Mouse (Mus musculus): ENCODE measurements around the gene Cdan1. TPM values are rescaled to one million over a fixed set of nuclear protein-coding genes. Genes with fewer than 3 reads are reported as not detected.

Gene Cdan1
- polyA plus RNA-seq, 1 experiment from 2014 or later: 8.9 TPM

- no peak overlapping the region for H3K9ac ChIP-seq (ENCODE audit: low read depth, low read length)
- WGBS: 70% methylated on average over 1 of the region's 1 CpGs
- H3K4me2 ChIP-seq (replicated peaks; ENCODE audit: low read depth, low read length): no peak overlapping the region
- H3K36me3 ChIP-seq (ENCODE audit: control insufficient read depth, insufficient read depth, low read length): peaks cover 36% of the 10 kb centered on the region; the same call in 1 of the 2 replicates
- no peak overlapping the region for H3K4me3 ChIP-seq (ENCODE audit: low read length)
- H3K9me3 ChIP-seq (ENCODE audit: control insufficient read depth, low read length): no peaks in the 10 kb centered on the region
- no peak for ATAC-seq (ENCODE audit: low FRiP score, low TSS enrichment)
- H3K27ac ChIP-seq (ENCODE audit: low read depth, low read length): no peak overlapping the region
- H3K4me1 ChIP-seq (ENCODE audit: control insufficient read depth, insufficient read depth, low read length): no peaks in the 10 kb centered on the region
- no peaks in the 10 kb centered on the region for H3K27me3 ChIP-seq (ENCODE audit: control insufficient read depth, insufficient read depth, low read length)
Observed at GRCm38 (mm10) chr2:120860699-120861098, 10.8 kb upstream of the Cdan1 start.

- 92% methylated on average over 3 of the region's 3 CpGs for WGBS
- Histone ChIP-seq H3K9me3 (ENCODE audit: control insufficient read depth, low read length) (no peaks in the 10 kb centered on the region), H3K4me3 (ENCODE audit: low read length) (no peak overlapping the region), H3K4me1 (ENCODE audit: control insufficient read depth, insufficient read depth, low read length) (no peaks in the 10 kb centered on the region), H3K27ac (ENCODE audit: low read depth, low read length) (no peak overlapping the region), H3K4me2 (replicated peaks; ENCODE audit: low read depth, low read length) (no peak overlapping the region), H3K9ac (ENCODE audit: low read depth, low read length) (no peak overlapping the region), H3K27me3 (ENCODE audit: control insufficient read depth, insufficient read depth, low read length) (no peaks in the 10 kb centered on the region), H3K36me3 (ENCODE audit: control insufficient read depth, insufficient read depth, low read length) (peaks cover 21% of the 10 kb centered on the region; the same call in 1 of the 2 replicates)
- no peak for ATAC-seq (ENCODE audit: low FRiP score, low TSS enrichment)
Observed at GRCm38 (mm10) chr2:120858131-120858530, 8.2 kb upstream of the Cdan1 start.

GRCm38 (mm10) chr2:120853151-120853550, 3.2 kb upstream of the Cdan1 start:
- Histone ChIP-seq H3K9me3 (ENCODE audit: control insufficient read depth, low read length) (no peaks in the 10 kb centered on the region), H3K4me2 (replicated peaks; ENCODE audit: low read depth, low read length) (no peak overlapping the region), H3K4me1 (ENCODE audit: control insufficient read depth, insufficient read depth, low read length) (no peaks in the 10 kb centered on the region), H3K27ac (ENCODE audit: low read depth, low read length) (no peak overlapping the region), H3K36me3 (ENCODE audit: control insufficient read depth, insufficient read depth, low read length) (no peaks in the 10 kb centered on the region), H3K4me3 (ENCODE audit: low read length) (no peak overlapping the region), H3K9ac (ENCODE audit: low read depth, low read length) (no peak overlapping the region), H3K27me3 (ENCODE audit: control insufficient read depth, insufficient read depth, low read length) (no peaks in the 10 kb centered on the region)
- no peak for ATAC-seq (ENCODE audit: low FRiP score, low TSS enrichment)
- 74% methylated on average over 3 of the region's 3 CpGs for WGBS

GRCm38 (mm10) chr2:120852626-120853025, 2.7 kb upstream of the Cdan1 start:
- H3K4me1 ChIP-seq (ENCODE audit: control insufficient read depth, insufficient read depth, low read length): no peaks in the 10 kb centered on the region
- no peaks in the 10 kb centered on the region for H3K27me3 ChIP-seq (ENCODE audit: control insufficient read depth, insufficient read depth, low read length)
- H3K9me3 ChIP-seq (ENCODE audit: control insufficient read depth, low read length): no peaks in the 10 kb centered on the region
- H3K36me3 ChIP-seq (ENCODE audit: control insufficient read depth, insufficient read depth, low read length): no peaks in the 10 kb centered on the region
- no peak overlapping the region for H3K4me3 ChIP-seq (ENCODE audit: low read length)
- H3K27ac ChIP-seq (ENCODE audit: low read depth, low read length): no peak overlapping the region
- no peak overlapping the region for H3K9ac ChIP-seq (ENCODE audit: low read depth, low read length)
- WGBS: 18% methylated on average over 1 of the region's 1 CpGs
- no peak overlapping the region for H3K4me2 ChIP-seq (replicated peaks; ENCODE audit: low read depth, low read length)
- no peak for ATAC-seq (ENCODE audit: low FRiP score, low TSS enrichment)

- peak within 1 kb of the TSS; percentile 82 for H3K9ac ChIP-seq (ENCODE audit: low read depth, low read length)
- H3K4me1 ChIP-seq (ENCODE audit: control insufficient read depth, insufficient read depth, low read length): no peaks in the 10 kb centered on the region
- H3K27me3 ChIP-seq (ENCODE audit: control insufficient read depth, insufficient read depth, low read length): no peaks in the 10 kb centered on the region
- WGBS: under 1% methylated on average over 39 of the region's 39 CpGs
- ATAC-seq (ENCODE audit: low FRiP score, low TSS enrichment): peak; percentile 100
- peak within 1 kb of the TSS; percentile 65 for H3K4me2 ChIP-seq (replicated peaks; ENCODE audit: low read depth, low read length)
- no peaks in the 10 kb centered on the region for H3K36me3 ChIP-seq (ENCODE audit: control insufficient read depth, insufficient read depth, low read length)
- no peaks in the 10 kb centered on the region for H3K9me3 ChIP-seq (ENCODE audit: control insufficient read depth, low read length)
- H3K27ac ChIP-seq (ENCODE audit: low read depth, low read length): no peak within 1 kb of the TSS
- H3K4me3 ChIP-seq (ENCODE audit: low read length): peak within 1 kb of the TSS; percentile 81
Observed at GRCm38 (mm10) chr2:120850424-120851082, 625 bp upstream of the Cdan1 start, which contains the start of gene Ttbk2. Gene Ttbk2 (minus strand): TSS chr2:120850604.

- Histone ChIP-seq H3K36me3 (ENCODE audit: control insufficient read depth, insufficient read depth, low read length) (no peaks in the 10 kb centered on the region), H3K4me2 (replicated peaks; ENCODE audit: low read depth, low read length) (no peak overlapping the region), H3K27me3 (ENCODE audit: control insufficient read depth, insufficient read depth, low read length) (no peaks in the 10 kb centered on the region), H3K9me3 (ENCODE audit: control insufficient read depth, low read length) (no peaks in the 10 kb centered on the region), H3K4me3 (ENCODE audit: low read length) (no peak overlapping the region), H3K9ac (ENCODE audit: low read depth, low read length) (no peak overlapping the region), H3K4me1 (ENCODE audit: control insufficient read depth, insufficient read depth, low read length) (no peaks in the 10 kb centered on the region), H3K27ac (ENCODE audit: low read depth, low read length) (no peak overlapping the region)
- no peak for ATAC-seq (ENCODE audit: low FRiP score, low TSS enrichment)
- WGBS: 100% methylated on average over 1 of the region's 1 CpGs
Observed at GRCm38 (mm10) chr2:120845280-120845679, 4.6 kb downstream of the Cdan1 start.

- H3K9ac ChIP-seq (ENCODE audit: low read depth, low read length): no peak overlapping the region
- H3K27me3 ChIP-seq (ENCODE audit: control insufficient read depth, insufficient read depth, low read length): no peaks in the 10 kb centered on the region
- no peak overlapping the region for H3K27ac ChIP-seq (ENCODE audit: low read depth, low read length)
- WGBS: 83% methylated on average over 4 of the region's 4 CpGs
- no peak overlapping the region for H3K4me3 ChIP-seq (ENCODE audit: low read length)
- H3K9me3 ChIP-seq (ENCODE audit: control insufficient read depth, low read length): no peaks in the 10 kb centered on the region
- no peak for ATAC-seq (ENCODE audit: low FRiP score, low TSS enrichment)
- no peak overlapping the region for H3K4me2 ChIP-seq (replicated peaks; ENCODE audit: low read depth, low read length)
- no peaks in the 10 kb centered on the region for H3K36me3 ChIP-seq (ENCODE audit: control insufficient read depth, insufficient read depth, low read length)
- H3K4me1 ChIP-seq (ENCODE audit: control insufficient read depth, insufficient read depth, low read length): no peaks in the 10 kb centered on the region
Observed at GRCm38 (mm10) chr2:120843990-120844389, 5.9 kb downstream of the Cdan1 start.

- no peak for ATAC-seq (ENCODE audit: low FRiP score, low TSS enrichment)
- H3K36me3 ChIP-seq (ENCODE audit: control insufficient read depth, insufficient read depth, low read length): no peaks in the 10 kb centered on the region
- H3K9ac ChIP-seq (ENCODE audit: low read depth, low read length): no peak overlapping the region
- H3K4me2 ChIP-seq (replicated peaks; ENCODE audit: low read depth, low read length): no peak overlapping the region
- H3K27me3 ChIP-seq (ENCODE audit: control insufficient read depth, insufficient read depth, low read length): no peaks in the 10 kb centered on the region
- H3K4me1 ChIP-seq (ENCODE audit: control insufficient read depth, insufficient read depth, low read length): no peaks in the 10 kb centered on the region
- no peaks in the 10 kb centered on the region for H3K9me3 ChIP-seq (ENCODE audit: control insufficient read depth, low read length)
- no peak overlapping the region for H3K27ac ChIP-seq (ENCODE audit: low read depth, low read length)
- no peak overlapping the region for H3K4me3 ChIP-seq (ENCODE audit: low read length)
- WGBS: 97% methylated on average over 1 of the region's 1 CpGs
Observed at GRCm38 (mm10) chr2:120841211-120841610, 8.7 kb downstream of the Cdan1 start.

- no peak overlapping the region for H3K4me3 ChIP-seq (ENCODE audit: low read length)
- H3K36me3 ChIP-seq (ENCODE audit: control insufficient read depth, insufficient read depth, low read length): no peaks in the 10 kb centered on the region
- 92% methylated on average over 4 of the region's 4 CpGs for WGBS
- H3K27ac ChIP-seq (ENCODE audit: low read depth, low read length): no peak overlapping the region
- no peaks in the 10 kb centered on the region for H3K27me3 ChIP-seq (ENCODE audit: control insufficient read depth, insufficient read depth, low read length)
- H3K9me3 ChIP-seq (ENCODE audit: control insufficient read depth, low read length): no peaks in the 10 kb centered on the region
- no peak for ATAC-seq (ENCODE audit: low FRiP score, low TSS enrichment)
- no peak overlapping the region for H3K9ac ChIP-seq (ENCODE audit: low read depth, low read length)
- H3K4me2 ChIP-seq (replicated peaks; ENCODE audit: low read depth, low read length): no peak overlapping the region
- no peaks in the 10 kb centered on the region for H3K4me1 ChIP-seq (ENCODE audit: control insufficient read depth, insufficient read depth, low read length)
Observed at GRCm38 (mm10) chr2:120835167-120835566, 14.8 kb downstream of the Cdan1 start.
